Comparison of ENCODE assay signal across 28 mouse cellular contexts in genomic region chr11:5089147-5089546, GRCm38 (mm10). TPM values are rescaled to one million over a fixed set of nuclear protein-coding genes. Genes with fewer than 3 reads are reported as not detected.
"Had no signal": no experiment of that assay in that cellular context is flagged by ENCODE, and none has a peak within 500 bp of the region (broad histone marks: within the 10 kb centered on the region; RNA-seq: fewer than 3 reads in every experiment).

No protein-coding gene starts in this region.

- H3K9me3 ChIP-seq: heart, embryonic 13.5 days; heart, embryonic 15.5 days; hindbrain, embryonic 10.5 days; hindbrain, embryonic 12.5 days; intestine, embryonic 15.5 days; kidney, embryonic 15.5 days; limb, embryonic 13.5 days; limb, embryonic 15.5 days; liver, embryonic 12.5 days had no signal

- H3K27me3 ChIP-seq: heart, embryonic 13.5 days; heart, embryonic 15.5 days; hindbrain, embryonic 12.5 days; intestine, embryonic 15.5 days; kidney, embryonic 15.5 days; limb, embryonic 13.5 days; limb, embryonic 15.5 days; liver, embryonic 12.5 days had no signal

- DNase-seq: gastrocnemius, adult 2 months; gastrocnemius, postnatal 10 days; gastrocnemius, postnatal 25 days; heart, adult 2 months; heart, postnatal 14 days; heart, postnatal 4 days; kidney, adult 18-20 months; kidney, postnatal 10 days; kidney, postnatal 25 days; kidney, postnatal 4 days; left cerebral cortex, postnatal 4 days; lung, adult 18-20 months had no signal

- H3K4me3 ChIP-seq: gastrocnemius, adult 2 months; heart, adult 2 months; heart, embryonic 13.5 days; heart, embryonic 15.5 days; hindbrain, embryonic 10.5 days; hindbrain, embryonic 12.5 days; intestine, embryonic 15.5 days; kidney, embryonic 15.5 days; layer of hippocampus, adult 2 months; left cerebral cortex, adult 2 months; limb, embryonic 13.5 days; limb, embryonic 15.5 days; liver, embryonic 12.5 days had no signal

- H3K27ac ChIP-seq: gastrocnemius, adult 2 months; heart, adult 2 months; heart, embryonic 13.5 days; heart, embryonic 15.5 days; hindbrain, embryonic 10.5 days; hindbrain, embryonic 12.5 days; hindbrain, embryonic 14.5 days; intestine, embryonic 15.5 days; kidney, embryonic 15.5 days; layer of hippocampus, adult 2 months; left cerebral cortex, adult 2 months; limb, embryonic 13.5 days; limb, embryonic 15.5 days; liver, embryonic 12.5 days; liver, embryonic 14.5 days had no signal

- H3K4me1 ChIP-seq: heart, embryonic 15.5 days; hindbrain, embryonic 10.5 days; limb, embryonic 15.5 days had no signal

- H3K9ac ChIP-seq: heart, embryonic 13.5 days; heart, embryonic 15.5 days; hindbrain, embryonic 12.5 days; hindbrain, embryonic 14.5 days; intestine, embryonic 15.5 days; kidney, embryonic 15.5 days; limb, embryonic 13.5 days; limb, embryonic 15.5 days; liver, embryonic 12.5 days; liver, embryonic 14.5 days had no signal

RNA-seq across cellular contexts. Expression of gene Rasl10a, which starts 31.2 kb away (rescaled TPM):
- total RNA-seq: gastrocnemius, adult 2 months; gastrocnemius, postnatal 25 days; granulocyte monocyte progenitor cell, adult 5-6 weeks; liver, adult 2 months had no signal
- polyA plus RNA-seq: inflammation-experienced regulatory T-cells, adult 6 months had no signal
